Mouse (Mus musculus) 3T3-L1 (cell line): ENCODE measurements around the gene Lhcgr.

Experiments
- DNase-seq: peaks from one replicate; pipeline ENCODE4 v3.0.0-alpha.2; 2015; ENCODE audit warnings: low read depth, low spot score

Gene Lhcgr

DNA sequence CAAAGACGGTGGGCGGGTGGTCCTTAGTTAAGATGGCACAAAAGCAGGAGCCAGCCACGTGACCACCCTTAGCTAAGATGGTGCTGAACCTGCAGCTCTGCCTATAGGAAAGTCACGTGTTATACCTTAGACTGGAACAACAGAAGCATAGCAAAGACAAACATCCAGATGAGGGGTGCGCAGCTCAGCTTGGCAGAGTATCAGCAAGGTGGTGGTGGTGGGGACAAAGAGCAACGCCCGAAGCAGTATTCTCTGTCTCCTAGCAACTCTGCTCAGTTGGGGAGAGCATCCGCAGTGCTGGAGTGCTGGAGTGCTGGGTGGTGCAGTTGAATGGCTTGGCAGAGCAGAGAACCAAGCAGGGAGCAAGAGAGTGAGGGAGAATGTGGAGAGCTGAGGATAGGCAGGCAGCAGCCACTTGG lies 85.5 kb downstream of the Lhcgr start:
- DNase-seq, result no peak

DNA sequence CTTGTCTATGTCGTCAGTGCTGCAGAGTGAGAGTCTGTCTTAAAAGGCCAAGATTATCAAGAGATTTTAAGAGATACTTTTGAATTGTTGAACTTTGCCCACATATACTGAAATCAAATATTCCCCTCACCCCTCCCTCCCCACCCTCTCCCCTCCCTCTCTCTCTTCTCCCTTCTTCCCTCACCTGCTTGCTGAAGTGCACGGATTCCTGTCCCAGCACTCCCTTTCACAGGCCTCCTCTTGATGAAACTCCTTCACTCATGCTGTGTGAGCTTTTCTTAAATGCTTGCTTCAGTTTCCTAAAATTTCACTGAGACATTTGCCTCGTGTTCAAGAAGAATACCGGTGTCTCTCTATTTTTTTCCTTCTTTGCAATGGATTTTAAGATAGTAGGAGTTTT lies 88.7 kb downstream of the Lhcgr start:
- DNase-seq, result no peak

DNA sequence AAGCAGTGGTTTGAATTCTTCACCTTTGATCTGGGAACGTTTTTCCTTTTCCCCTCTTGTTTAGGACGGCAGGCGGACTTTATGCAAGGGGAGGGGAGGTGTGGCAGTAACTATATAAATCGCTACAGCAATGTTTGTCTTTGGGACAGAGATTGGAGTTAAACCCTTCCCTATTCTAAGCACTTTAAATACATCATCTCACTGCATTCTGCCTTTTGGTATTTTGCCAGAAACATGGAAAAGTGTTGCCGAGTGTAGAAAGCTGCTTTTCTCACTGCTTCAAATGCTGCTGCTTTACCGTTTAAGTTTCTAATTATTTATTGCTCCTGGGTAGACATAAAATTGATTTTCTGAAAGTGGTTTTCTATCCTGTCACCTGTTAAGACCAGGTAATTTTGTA lies 89.4 kb downstream of the Lhcgr start:
- DNase-seq, result no peak

DNA sequence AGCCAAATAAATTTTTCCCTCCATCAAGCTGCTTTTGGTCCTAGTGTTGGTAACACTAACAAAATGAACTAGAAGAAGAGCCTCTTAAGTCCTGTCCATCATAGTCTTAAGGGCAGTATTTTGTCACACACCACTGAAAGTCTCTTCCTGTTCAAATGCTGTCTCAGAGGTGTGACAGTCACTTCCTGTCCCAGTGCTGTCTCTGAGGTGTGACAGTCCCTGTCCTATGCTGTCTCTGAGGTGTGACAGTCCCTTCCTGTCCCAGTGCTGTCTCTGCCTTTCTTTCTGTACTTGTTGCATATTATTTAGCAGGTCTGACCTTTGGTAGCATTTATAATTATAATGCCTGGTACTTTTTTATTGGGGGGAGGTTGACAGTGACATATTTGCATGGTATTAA lies 90.9 kb downstream of the Lhcgr start:
- DNase-seq, result no peak

DNA sequence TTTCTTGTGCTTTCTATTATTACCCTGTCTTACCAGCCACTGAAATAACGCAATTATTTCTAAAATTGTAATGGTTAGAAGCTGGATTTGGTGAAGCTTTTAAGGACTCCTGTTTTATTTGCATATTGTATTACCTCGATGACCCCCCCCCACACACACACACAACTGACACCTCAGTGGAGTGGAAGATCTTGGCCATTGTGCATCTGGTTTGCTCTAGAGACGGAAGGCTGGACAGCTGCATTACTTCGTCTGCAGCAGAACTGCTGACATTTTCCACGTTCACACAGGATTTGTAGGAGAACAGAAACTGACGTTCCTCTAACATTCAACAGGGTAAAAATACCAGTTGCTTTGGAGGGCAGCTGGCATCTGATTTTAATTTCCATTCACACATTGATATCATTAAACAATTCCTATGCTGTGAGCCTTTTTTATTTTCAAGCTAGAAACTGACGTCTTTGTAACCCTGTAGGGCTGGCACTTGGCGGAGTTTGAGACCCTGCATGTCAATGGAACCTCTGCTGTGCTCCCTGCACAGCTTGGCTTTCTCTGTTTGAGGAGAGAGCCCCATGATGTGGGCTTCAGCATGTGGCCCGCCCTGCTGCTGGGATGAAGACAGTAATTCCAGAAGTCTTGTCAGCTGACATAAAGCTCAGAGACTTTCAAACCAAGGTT lies 95.0 kb downstream of the Lhcgr start:
- no peak for DNase-seq

DNA sequence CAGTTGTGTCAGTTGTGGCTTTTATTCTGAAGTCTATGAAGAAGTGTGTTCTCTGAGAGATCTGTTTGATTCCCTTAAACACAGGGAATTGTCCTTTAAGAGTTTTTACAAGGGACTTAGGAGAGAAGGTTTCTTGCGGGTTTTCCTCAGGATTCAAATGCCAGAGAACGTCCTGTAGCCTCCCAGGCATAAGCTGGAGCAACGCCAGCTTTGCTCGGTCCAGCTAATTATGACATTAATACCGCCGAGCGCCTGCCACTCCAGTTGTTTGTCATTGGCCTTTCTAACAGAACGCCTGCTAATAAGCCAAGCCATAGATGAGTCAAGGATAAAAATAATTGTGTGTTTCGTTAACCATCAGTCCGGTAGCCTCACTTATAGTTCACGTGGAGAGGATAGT lies 103.6 kb downstream of the Lhcgr start:
- DNase-seq, result no peak

DNA sequence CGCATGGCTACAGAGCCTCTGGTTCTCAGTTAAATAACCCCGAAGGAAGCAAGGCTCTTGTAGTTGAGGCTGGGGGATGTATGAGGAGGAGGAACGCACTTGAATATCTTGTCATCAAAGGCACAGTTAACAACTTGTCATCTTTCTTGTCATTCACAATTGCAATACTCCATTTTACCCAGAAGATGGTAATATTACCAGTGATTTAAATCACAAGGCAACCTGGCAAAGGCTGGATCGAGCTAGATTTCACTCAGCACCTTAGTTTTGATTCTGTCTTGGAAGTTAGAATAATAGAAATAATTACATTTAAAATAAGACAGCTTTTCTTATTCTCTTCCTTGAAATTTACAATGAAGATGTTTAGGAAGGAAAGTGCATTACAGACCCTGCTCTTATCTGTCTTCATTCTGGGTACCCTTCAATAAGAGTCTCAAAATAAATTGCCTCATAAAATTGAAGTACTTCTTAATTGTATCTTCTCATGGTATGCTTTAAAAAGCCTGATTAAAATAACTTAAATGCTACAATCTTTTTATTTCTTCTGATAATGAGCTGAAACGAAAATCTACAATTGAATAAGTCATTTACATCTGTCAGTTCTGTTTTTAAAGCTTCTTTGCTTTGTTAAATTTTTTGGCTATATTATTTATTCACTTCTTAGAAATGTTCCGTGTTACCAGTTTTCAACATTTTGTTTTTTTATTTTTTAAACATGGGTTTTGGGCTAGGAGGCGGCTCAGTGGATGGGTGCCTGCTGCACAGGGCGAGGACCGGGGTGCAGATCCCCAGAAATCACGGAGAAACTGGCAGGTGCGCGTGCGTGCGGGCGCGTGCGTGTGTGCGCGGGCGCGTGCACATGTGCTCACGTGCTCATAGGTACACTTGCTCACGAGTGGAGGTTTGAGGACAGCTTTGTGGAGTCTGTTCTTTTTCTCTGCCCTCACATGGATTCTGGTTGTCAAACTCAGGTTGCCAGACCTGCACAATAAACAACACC lies 116.2 kb downstream of the Lhcgr start:
- no peak for DNase-seq

DNA sequence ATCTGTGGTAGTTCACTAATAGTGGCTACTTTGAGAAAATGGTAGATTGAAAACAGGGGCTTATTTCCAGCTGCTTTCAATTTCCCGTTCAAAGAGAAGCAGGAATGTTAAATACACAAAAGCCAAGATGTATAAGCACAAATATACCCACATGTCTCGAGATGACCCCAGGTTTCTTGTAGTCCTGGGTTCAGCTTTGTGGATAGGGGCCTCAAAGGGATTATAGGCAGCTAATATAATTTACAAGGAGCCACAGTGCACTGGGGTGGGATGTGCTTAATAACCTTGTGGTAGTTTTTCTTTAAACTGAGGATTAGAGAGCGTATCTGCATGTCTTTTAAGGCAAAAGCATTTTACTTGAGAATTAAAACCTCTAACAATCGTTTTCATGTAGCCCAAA lies 121.0 kb downstream of the Lhcgr start:
- DNase-seq, result no peak

DNA sequence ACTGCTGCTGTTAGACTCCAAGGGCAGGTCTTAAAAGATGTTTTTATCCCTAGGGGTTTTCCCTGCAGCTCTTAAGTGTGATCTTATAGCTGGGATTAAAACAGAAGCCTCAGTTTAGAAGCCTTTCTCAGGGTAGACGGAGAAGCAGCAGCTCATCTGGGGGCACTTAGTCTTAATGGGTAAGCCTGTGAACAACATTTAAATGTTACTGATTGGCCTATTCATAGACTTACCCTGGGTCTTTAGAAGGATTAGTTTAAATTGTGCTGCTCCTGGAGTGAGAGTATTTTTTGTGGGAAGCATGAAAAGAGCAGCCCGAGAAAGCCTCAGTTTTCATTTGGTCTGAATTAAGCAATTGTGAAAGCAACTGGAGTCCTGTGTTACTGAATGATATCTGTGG lies 121.9 kb downstream of the Lhcgr start:
- no peak for DNase-seq

DNA sequence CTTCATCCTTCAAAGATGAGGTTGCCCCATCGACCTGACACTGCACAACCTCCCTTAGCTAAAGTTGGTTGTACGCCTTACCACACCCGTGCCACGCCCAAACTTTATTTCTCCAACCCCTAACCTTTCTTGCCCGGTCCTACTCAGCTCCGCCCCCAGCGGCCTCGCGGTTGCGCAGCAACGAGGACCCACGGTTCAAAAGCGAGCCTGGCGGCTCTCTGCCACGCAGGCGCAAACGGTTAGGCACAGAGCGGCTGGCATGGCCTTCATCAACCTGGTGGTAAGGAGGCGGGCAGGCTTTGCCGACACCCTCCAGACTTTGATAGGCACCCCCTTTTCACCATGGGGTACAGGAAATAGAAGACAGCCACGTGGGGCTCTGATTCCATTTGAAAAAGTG lies 123.3 kb downstream of the Lhcgr start, which contains the start of gene Gtf2a1l:
Gtf2a1l (plus strand) TSS at position 209 of the 400 bp plus-strand sequence.
- no peak for DNase-seq
